Mouse (Mus musculus) spleen, postnatal 4 days (tissue): ENCODE results near the gene Gm43518.
A peak's percentile ranks its signal among the peaks of the same experiment; 100 is the strongest.

Experiments
- DNase-seq, 2 experiments: peaks; one replicate each; pipeline ENCODE4 v3.0.0; 2022; ENCODE audit warnings: low spot score in 2 of 2

The Gm43518 gene

GRCm38 (mm10) chr5:123978131-123978530, 50.9 kb downstream of the Gm43518 start:
- DNase-seq, result peak in 1 of 2 experiments; percentile 57

GRCm38 (mm10) chr5:123979221-123979979, 52.2 kb downstream of the Gm43518 start:
- DNase-seq, result peak in 1 of 2 experiments; percentile 61

DNA sequence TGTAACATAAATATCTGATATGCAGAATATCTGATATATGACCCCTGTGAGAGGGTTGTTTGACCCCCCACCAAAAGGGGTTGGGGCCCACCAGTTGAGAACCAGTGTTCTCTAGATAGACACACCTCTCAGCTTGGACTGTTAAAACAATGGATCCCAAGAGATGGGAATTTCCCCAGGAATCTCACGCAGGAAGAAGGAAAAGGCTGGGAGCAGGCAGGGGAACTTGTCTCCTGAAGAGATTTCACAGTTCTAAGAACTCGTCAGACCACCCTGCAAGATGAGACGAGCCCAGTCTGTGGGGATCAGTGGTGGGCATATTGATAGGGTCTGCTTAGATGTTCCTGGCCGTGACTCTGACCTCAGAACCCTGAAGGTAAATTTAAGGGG, 52.8 kb downstream of the Gm43518 start:
- peak in 1 of 2 experiments; percentile 43 for DNase-seq

- DNase-seq, result peak in 1 of 2 experiments; percentile 53
Measured at GRCm38 (mm10) chr5:123980521-123981249, 53.5 kb downstream of the Gm43518 start.

DNA sequence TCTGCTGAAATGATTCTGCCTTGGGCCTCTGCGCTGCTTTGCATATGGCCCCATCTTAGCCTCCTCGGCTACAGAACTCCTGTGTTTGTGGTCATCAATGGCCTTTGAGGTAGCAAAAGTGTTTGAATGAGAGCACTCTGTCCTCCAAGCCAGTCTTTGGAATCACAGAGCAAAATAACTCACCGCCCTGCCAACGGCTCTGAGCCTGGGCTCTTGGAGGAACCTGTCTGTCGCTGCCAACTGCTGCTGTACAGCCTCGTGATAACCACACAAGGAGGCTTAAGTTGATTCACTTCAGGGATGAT, 54.0 kb downstream of the Gm43518 start:
- DNase-seq, result peak in 1 of 2 experiments; percentile 60

- peak in 1 of 2 experiments; percentile 55 for DNase-seq
Measured at GRCm38 (mm10) chr5:123982838-123983237, 55.6 kb downstream of the Gm43518 start.

DNA sequence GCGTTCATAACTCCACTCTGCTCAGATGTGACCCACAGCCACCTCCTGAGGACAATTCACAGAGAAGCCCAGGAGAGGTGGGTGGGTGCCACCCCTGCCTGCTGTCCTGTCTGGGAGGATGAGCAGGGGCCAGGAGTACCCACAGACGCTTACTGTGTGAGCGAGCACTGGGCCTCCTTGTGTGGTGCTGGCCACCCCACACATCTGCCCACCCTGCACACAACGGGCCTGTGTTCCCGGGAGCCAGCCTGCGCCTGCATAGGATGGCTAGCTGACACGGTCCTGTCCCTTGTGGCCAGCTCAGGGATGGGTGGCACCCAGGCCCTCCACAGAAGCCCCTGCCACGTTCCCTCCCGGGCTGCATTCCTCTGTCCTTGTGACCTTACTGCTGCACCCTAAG, 58.2 kb downstream of the Gm43518 start:
- no peak for DNase-seq

GRCm38 (mm10) chr5:123986925-123987324, 59.7 kb downstream of the Gm43518 start:
- no peak for DNase-seq

- no peak for DNase-seq
Measured at GRCm38 (mm10) chr5:123987511-123987910, 60.3 kb downstream of the Gm43518 start.
